Mouse (Mus musculus): ENCODE measurements around the gene Slc25a18. TPM values are rescaled to one million over a fixed set of nuclear protein-coding genes. Genes with fewer than 3 reads are reported as not detected.

Gene Slc25a18
- polyA plus RNA-seq, 1 experiment: not detected

DNA sequence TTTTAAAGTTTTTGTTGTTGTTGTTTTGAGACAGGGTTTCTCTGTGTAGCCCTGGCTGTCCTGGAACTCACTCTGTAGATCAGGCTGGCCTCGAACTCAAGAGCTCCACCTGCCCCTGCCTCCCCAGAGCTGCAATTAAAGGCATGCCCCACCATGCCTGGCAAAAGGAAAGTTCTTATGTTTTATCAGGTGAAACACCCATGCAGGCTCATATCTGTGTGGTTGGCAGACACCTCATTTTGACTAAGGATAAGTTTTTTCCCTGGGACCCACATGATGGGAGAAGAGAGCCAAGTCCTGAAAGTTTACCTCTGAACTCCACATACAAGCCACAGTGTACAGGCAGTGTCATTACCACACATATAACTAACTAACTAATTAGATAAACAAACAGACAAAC lies 56.7 kb downstream of the Slc25a18 start:
- Histone ChIP-seq H3K4me3 (ENCODE audit: low read depth, low read length) (no peak overlapping the region), H3K27me3 (ENCODE audit: control insufficient read depth, insufficient read depth, low read length, poor library complexity, severe bottlenecking) (no peaks in the 10 kb centered on the region), H3K4me1 (ENCODE audit: control insufficient read depth, insufficient read depth, low read length) (no peaks in the 10 kb centered on the region), H3K27ac (ENCODE audit: insufficient read depth, low read length) (no peak overlapping the region), H3K9me3 (replicated peaks; ENCODE audit: control insufficient read depth, insufficient read depth, low read length, poor library complexity, severe bottlenecking) (no peaks in the 10 kb centered on the region), H3K36me3 (ENCODE audit: control insufficient read depth, insufficient read depth, low read length, poor library complexity, severe bottlenecking) (no peaks in the 10 kb centered on the region), H3K9ac (ENCODE audit: low read depth, poor library complexity, severe bottlenecking) (no peak overlapping the region)
- TF ChIP-seq POLR2A (IDR thresholded peaks at IDR 0.05; ENCODE audit: insufficient read depth, low read length) (no peak), CTCF (IDR thresholded peaks at IDR 0.05; ENCODE audit: low read depth, low read length) (no peak), EP300 (IDR thresholded peaks at IDR 0.05; ENCODE audit: insufficient read depth, low read depth, low read length) (no peak)

DNA sequence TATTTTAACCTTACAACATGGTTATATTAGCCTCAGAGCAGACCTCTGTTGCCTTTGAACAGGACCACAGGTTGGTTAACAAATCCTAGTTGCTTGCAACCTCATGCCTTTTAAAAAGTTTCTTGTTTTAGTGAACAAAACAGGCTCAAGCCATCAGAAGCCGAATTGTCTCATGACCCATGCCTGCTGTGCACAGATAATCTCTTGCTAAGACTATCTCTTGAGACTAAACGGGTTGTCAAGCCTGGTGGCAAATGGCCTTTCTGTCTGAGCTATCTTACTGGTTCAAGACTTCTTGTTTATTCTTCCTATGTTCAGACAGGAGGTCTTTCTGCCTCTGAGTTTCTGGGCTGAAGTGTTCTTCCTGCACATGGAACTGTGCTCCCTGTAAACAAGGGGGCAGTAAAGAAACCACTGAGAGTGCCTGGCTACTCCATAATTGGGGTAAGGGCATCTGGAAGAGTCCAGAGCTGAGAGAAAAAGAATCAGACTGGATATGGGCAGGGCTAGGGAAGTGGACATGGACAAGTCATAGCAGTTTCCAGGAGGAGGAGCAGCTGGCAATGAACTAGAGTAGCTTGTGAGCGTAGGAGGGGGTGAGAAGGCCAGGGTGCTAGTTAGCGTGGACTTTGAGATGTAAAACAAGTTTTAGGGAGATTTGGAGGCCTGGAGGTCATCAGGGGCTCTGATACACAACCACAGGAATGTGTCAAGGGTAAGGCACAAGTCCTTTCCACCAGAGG lies 57.7 kb downstream of the Slc25a18 start:
- Histone ChIP-seq H3K36me3 (ENCODE audit: control insufficient read depth, insufficient read depth, low read length, poor library complexity, severe bottlenecking) (no peaks in the 10 kb centered on the region), H3K9me3 (replicated peaks; ENCODE audit: control insufficient read depth, insufficient read depth, low read length, poor library complexity, severe bottlenecking) (no peaks in the 10 kb centered on the region), H3K27me3 (ENCODE audit: control insufficient read depth, insufficient read depth, low read length, poor library complexity, severe bottlenecking) (no peaks in the 10 kb centered on the region), H3K4me1 (ENCODE audit: control insufficient read depth, insufficient read depth, low read length) (no peaks in the 10 kb centered on the region), H3K27ac (ENCODE audit: insufficient read depth, low read length) (no peak overlapping the region), H3K9ac (ENCODE audit: low read depth, poor library complexity, severe bottlenecking) (no peak overlapping the region), H3K4me3 (ENCODE audit: low read depth, low read length) (no peak overlapping the region)
- TF ChIP-seq POLR2A (IDR thresholded peaks at IDR 0.05; ENCODE audit: insufficient read depth, low read length): no peak

DNA sequence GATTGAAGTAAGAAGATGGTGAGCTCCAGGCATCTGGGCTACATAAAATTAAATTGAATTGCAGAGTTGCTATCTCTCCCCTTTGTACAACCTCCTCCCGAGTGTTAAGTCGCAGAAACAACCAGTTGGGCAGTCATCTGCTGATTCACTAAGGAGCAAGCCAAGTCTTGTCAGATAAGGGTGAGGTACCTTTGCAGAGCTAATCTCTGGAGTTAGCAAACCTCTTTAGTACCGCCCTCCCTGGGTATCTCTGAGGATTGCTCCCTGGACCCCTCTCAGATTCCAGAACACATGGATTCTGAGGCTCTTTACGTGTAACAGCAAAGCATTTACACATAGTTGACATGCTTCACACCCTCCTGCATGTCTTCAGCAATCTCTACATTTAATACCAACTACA lies 58.7 kb downstream of the Slc25a18 start:
- Histone ChIP-seq H3K9me3 (replicated peaks; ENCODE audit: control insufficient read depth, insufficient read depth, low read length, poor library complexity, severe bottlenecking) (no peaks in the 10 kb centered on the region), H3K36me3 (ENCODE audit: control insufficient read depth, insufficient read depth, low read length, poor library complexity, severe bottlenecking) (no peaks in the 10 kb centered on the region), H3K27me3 (ENCODE audit: control insufficient read depth, insufficient read depth, low read length, poor library complexity, severe bottlenecking) (no peaks in the 10 kb centered on the region), H3K9ac (ENCODE audit: low read depth, poor library complexity, severe bottlenecking) (no peak overlapping the region), H3K4me3 (ENCODE audit: low read depth, low read length) (no peak overlapping the region), H3K4me1 (ENCODE audit: control insufficient read depth, insufficient read depth, low read length) (no peaks in the 10 kb centered on the region), H3K27ac (ENCODE audit: insufficient read depth, low read length) (no peak overlapping the region)
- TF ChIP-seq EP300 (IDR thresholded peaks at IDR 0.05; ENCODE audit: insufficient read depth, low read depth, low read length): no peak
- no peak for TF ChIP-seq POLR2A (IDR thresholded peaks at IDR 0.05; ENCODE audit: insufficient read depth, low read length)
- no peak for TF ChIP-seq CTCF (IDR thresholded peaks at IDR 0.05; ENCODE audit: low read depth, low read length)

DNA sequence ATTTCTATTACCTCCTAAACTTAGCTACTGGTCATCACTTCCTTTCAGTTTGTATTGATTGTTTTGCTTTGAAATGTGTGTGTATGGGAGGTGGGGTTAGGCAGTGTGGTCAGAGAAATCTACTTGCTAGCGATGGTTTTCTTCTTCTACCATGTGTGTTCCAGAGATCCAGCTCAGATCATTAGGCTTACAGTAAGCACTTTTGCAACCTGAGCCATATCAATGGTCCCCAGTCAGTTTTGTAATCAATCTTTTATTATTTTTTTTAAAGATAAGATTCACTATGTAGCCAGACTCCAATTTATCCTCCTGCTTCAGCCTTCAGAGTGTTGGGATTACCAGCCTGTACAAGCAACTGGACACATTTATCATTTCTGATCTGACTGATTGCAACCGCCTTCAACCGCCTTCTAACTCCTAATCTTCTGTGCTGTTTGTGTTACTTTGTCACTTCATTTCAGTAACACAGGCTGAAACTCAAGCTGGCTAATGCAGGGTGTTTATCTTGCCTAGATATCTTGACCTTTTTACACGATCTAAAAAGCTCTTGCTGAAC lies 61.5 kb downstream of the Slc25a18 start:
- Histone ChIP-seq H3K9ac (ENCODE audit: low read depth, poor library complexity, severe bottlenecking) (no peak overlapping the region), H3K4me1 (ENCODE audit: control insufficient read depth, insufficient read depth, low read length) (no peaks in the 10 kb centered on the region), H3K27ac (ENCODE audit: insufficient read depth, low read length) (no peak overlapping the region), H3K36me3 (ENCODE audit: control insufficient read depth, insufficient read depth, low read length, poor library complexity, severe bottlenecking) (no peaks in the 10 kb centered on the region), H3K27me3 (ENCODE audit: control insufficient read depth, insufficient read depth, low read length, poor library complexity, severe bottlenecking) (no peaks in the 10 kb centered on the region), H3K4me3 (ENCODE audit: low read depth, low read length) (no peak overlapping the region), H3K9me3 (replicated peaks; ENCODE audit: control insufficient read depth, insufficient read depth, low read length, poor library complexity, severe bottlenecking) (no peaks in the 10 kb centered on the region)
- no peak for TF ChIP-seq POLR2A (IDR thresholded peaks at IDR 0.05; ENCODE audit: insufficient read depth, low read length)
- no peak for TF ChIP-seq EP300 (IDR thresholded peaks at IDR 0.05; ENCODE audit: insufficient read depth, low read depth, low read length)
- no peak for TF ChIP-seq CTCF (IDR thresholded peaks at IDR 0.05; ENCODE audit: low read depth, low read length)

DNA sequence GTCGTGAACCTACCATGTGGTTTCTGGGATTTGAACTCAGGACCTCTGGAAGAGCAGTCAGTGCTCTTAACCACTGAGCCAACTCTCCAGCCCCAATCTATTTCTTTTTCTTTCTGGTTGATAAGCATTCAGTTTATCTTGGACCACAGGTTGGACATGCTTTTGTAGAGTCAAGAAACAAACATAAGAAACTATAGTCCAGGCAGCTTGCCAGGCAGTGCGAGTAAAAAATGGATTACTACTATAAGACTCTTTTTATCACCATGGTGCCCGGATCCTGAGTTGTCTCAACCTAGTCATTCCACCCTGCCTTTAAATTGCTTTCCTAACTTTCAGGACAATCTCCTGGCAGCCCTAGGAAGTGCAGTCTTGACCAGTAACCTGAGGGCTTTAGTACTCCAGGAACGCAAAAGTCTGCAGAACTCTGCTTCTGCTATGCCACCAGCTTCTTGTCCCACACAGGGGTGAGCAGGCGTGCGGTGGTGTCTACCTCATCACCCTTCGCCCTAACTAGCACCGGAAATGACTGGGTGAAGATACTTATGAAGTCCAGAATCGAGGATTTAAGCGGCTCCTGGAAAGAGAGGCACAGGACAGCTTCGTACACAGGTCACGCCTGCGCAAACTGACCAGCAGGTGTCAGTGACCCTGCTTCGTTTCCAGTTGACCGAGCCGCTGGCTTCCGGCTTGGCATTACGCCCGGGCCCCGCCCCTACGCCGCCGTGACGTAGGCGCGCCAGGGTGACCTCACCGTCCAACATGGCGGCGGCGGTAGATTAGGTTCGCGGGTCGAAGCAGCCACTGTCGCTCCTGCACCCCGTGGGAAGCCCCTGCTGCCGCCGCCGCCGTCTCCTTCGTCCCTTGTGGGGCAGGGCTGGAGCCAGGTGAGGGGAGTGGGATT lies 62.3 kb downstream of the Slc25a18 start, which contains the start of gene Bcl2l13:
TSS of gene Bcl2l13 (plus strand) at position 739 of the 901 bp plus-strand sequence.
- H3K27ac ChIP-seq (ENCODE audit: insufficient read depth, low read length): peak within 1 kb of the TSS; percentile 21; the same call in 1 of the 2 replicates

More for the DNA sequence above, 62.3 kb downstream of the Slc25a18 start, which contains the start of gene Bcl2l13:
- no peaks in the 10 kb centered on the region for H3K9me3 ChIP-seq (replicated peaks; ENCODE audit: control insufficient read depth, insufficient read depth, low read length, poor library complexity, severe bottlenecking)
- H3K4me1 ChIP-seq (ENCODE audit: control insufficient read depth, insufficient read depth, low read length): no peaks in the 10 kb centered on the region
- peak within 1 kb of the TSS; percentile 97 for H3K4me3 ChIP-seq (ENCODE audit: low read depth, low read length)
- H3K27me3 ChIP-seq (ENCODE audit: control insufficient read depth, insufficient read depth, low read length, poor library complexity, severe bottlenecking): no peaks in the 10 kb centered on the region
- peak within 1 kb of the TSS; percentile 80 for H3K9ac ChIP-seq (ENCODE audit: low read depth, poor library complexity, severe bottlenecking)
- no peaks in the 10 kb centered on the region for H3K36me3 ChIP-seq (ENCODE audit: control insufficient read depth, insufficient read depth, low read length, poor library complexity, severe bottlenecking)
- TF ChIP-seq POLR2A (IDR thresholded peaks at IDR 0.05; ENCODE audit: insufficient read depth, low read length) (peak; percentile 95), EP300 (IDR thresholded peaks at IDR 0.05; ENCODE audit: insufficient read depth, low read depth, low read length) (no peak), CTCF (IDR thresholded peaks at IDR 0.05; ENCODE audit: low read depth, low read length) (peak; percentile 49)

All from ES-Bruce4 (cell line).